Mouse (Mus musculus) MEL (cell line): ENCODE data around the gene Tec. TPM values are rescaled to one million over a fixed set of nuclear protein-coding genes. Genes with fewer than 3 reads are reported as not detected.

Experiments
- DNase-seq: peaks from one replicate; pipeline ENCODE4 v3.0.0; 2011; ENCODE audit warnings: low read depth, low spot score
- H3K27ac ChIP-seq: 2 replicates; pipeline ENCODE4 v1.5.1; 2012; ENCODE audit warnings: low read depth, mild to moderate bottlenecking, control low read depth, low read length, moderate library complexity; ENCODE audit not compliant: control insufficient read depth
- H3K27me3 ChIP-seq, 2 experiments: fragments of 150-350 bp in 1 of 2; sonication (generic) in 1 of 2; 2 replicates each; pipeline ENCODE4 v1.6.1; 2012; ENCODE audit warnings: low read length in 2 of 2, mild to moderate bottlenecking in 2 of 2, improper control_type of control experiment in 1 of 2, moderate library complexity in 1 of 2; ENCODE audit not compliant: insufficient read depth in 2 of 2, control insufficient read depth in 1 of 2
- H3K36me3 ChIP-seq, 2 experiments: 2 replicates each; pipeline ENCODE4 v1.6.1; 2012 to 2014; ENCODE audit warnings: low read length in 2 of 2, improper control_type of control experiment in 1 of 2, inconsistent platforms in 1 of 2, mild to moderate bottlenecking in 1 of 2; ENCODE audit not compliant: insufficient read depth in 2 of 2, control insufficient read depth in 1 of 2
- H3K4me1 ChIP-seq, 2 experiments: fragments of 150-350 bp in 1 of 2; sonication (generic) in 1 of 2; 2 replicates each; pipeline ENCODE4 v1.6.1; 2012; ENCODE audit warnings: low read length in 2 of 2, improper control_type of control experiment in 1 of 2, mild to moderate bottlenecking in 1 of 2; ENCODE audit not compliant: insufficient read depth in 2 of 2, control insufficient read depth in 1 of 2
- H3K4me3 ChIP-seq, 2 experiments: fragments of 150-350 bp in 1 of 2; sonication (generic) in 1 of 2; 2 replicates each; pipeline ENCODE4 v1.5.1; 2012; ENCODE audit warnings: low read depth in 2 of 2, low read length in 2 of 2, mild to moderate bottlenecking in 2 of 2, moderate library complexity in 2 of 2, control low read depth in 1 of 2, improper control_type of control experiment in 1 of 2; ENCODE audit not compliant: control insufficient read depth in 1 of 2, insufficient read depth in 1 of 2
- H3K79me2 ChIP-seq: 2 replicates; pipeline ENCODE4 v1.6.1; 2012; ENCODE audit warnings: mild to moderate bottlenecking, low read length, moderate library complexity; ENCODE audit not compliant: control insufficient read depth, poor library complexity, insufficient read depth
- H3K9ac ChIP-seq: 2 replicates; pipeline ENCODE4 v1.6.1; 2012; ENCODE audit warnings: low read depth, mild to moderate bottlenecking, control low read depth, low read length, moderate library complexity; ENCODE audit not compliant: control insufficient read depth, poor library complexity, severe bottlenecking
- H3K9me3 ChIP-seq: fragments of 150-350 bp; sonication (generic); replicated peaks from 2 replicates; pipeline ENCODE4 v1.6.1; 2012; ENCODE audit warnings: mild to moderate bottlenecking, low read length, improper control_type of control experiment, moderate library complexity; ENCODE audit not compliant: insufficient read depth
- BHLHE40 ChIP-seq: IDR thresholded peaks from 2 replicates; pipeline ENCODE4 v1.6.1; 2012; ENCODE audit warnings: low read depth, mild to moderate bottlenecking, inconsistent platforms, low read length, improper control_type of control experiment, borderline replicate concordance
- E2F4 ChIP-seq: IDR thresholded peaks from 2 replicates; pipeline ENCODE4 v1.6.1; 2011; ENCODE audit warnings: low read depth, low read length, improper control_type of control experiment, borderline replicate concordance
- EP300 ChIP-seq, 2 experiments: IDR thresholded peaks; 2 replicates each; pipeline ENCODE4 v1.6.1; 2011; ENCODE audit warnings: improper control_type of control experiment in 2 of 2, low read length in 2 of 2, low read depth in 1 of 2, mild to moderate bottlenecking in 1 of 2
- ETS1 ChIP-seq: IDR thresholded peaks from 2 replicates; pipeline ENCODE4 v1.6.1; 2012; ENCODE audit warnings: low read depth, mild to moderate bottlenecking, inconsistent platforms, low read length, improper control_type of control experiment, moderate library complexity
- GATA1 ChIP-seq: IDR thresholded peaks from 2 replicates; pipeline ENCODE4 v1.6.1; 2011; ENCODE audit warnings: low read depth, low read length, improper control_type of control experiment
- HCFC1 ChIP-seq: IDR thresholded peaks from 2 replicates; pipeline ENCODE4 v1.6.1; 2012; ENCODE audit warnings: low read depth, mild to moderate bottlenecking, inconsistent platforms, low read length, improper control_type of control experiment, moderate library complexity
- JUND ChIP-seq: IDR thresholded peaks from 2 replicates; pipeline ENCODE4 v1.6.1; 2011; ENCODE audit warnings: low read depth, mild to moderate bottlenecking, improper control_type of control experiment, low read length
- MAFK ChIP-seq: IDR thresholded peaks from 2 replicates; pipeline ENCODE4 v1.6.1; 2011; ENCODE audit warnings: low read depth, mild to moderate bottlenecking, low read length, improper control_type of control experiment, borderline replicate concordance
- MYC ChIP-seq: IDR thresholded peaks from 2 replicates; pipeline ENCODE4 v1.6.1; 2011; ENCODE audit warnings: low read depth, mild to moderate bottlenecking, low read length, improper control_type of control experiment, moderate library complexity
- NELFE ChIP-seq: IDR thresholded peaks from 2 replicates; pipeline ENCODE4 v1.6.1; 2011; ENCODE audit warnings: low read depth, low read length, improper control_type of control experiment
- POLR2AphosphoS2 ChIP-seq: IDR thresholded peaks from 2 replicates; pipeline ENCODE4 v1.6.1; 2011; ENCODE audit warnings: low read length, improper control_type of control experiment
- RAD21 ChIP-seq: IDR thresholded peaks from 2 replicates; pipeline ENCODE4 v1.6.1; 2011; ENCODE audit warnings: mild to moderate bottlenecking, low read depth, low read length, improper control_type of control experiment
- RCOR1 ChIP-seq: IDR thresholded peaks from 2 replicates; pipeline ENCODE4 v1.6.1; 2012; ENCODE audit warnings: low read depth, mild to moderate bottlenecking, inconsistent platforms, low read length, improper control_type of control experiment
- SIN3A ChIP-seq: IDR thresholded peaks from 2 replicates; pipeline ENCODE4 v1.6.1; 2012; ENCODE audit warnings: low read length, improper control_type of control experiment, inconsistent platforms
- SMC3 ChIP-seq: IDR thresholded peaks from 2 replicates; pipeline ENCODE4 v1.6.1; 2011; ENCODE audit warnings: low read depth, low read length, improper control_type of control experiment
- TCF12 ChIP-seq: IDR thresholded peaks from 2 replicates; pipeline ENCODE4 v1.6.1; 2014; ENCODE audit warnings: low read depth, mild to moderate bottlenecking, inconsistent platforms, low read length, improper control_type of control experiment, moderate library complexity
- UBTF ChIP-seq: IDR thresholded peaks from 2 replicates; pipeline ENCODE4 v1.6.1; 2012; ENCODE audit warnings: low read depth, mild to moderate bottlenecking, inconsistent platforms, low read length, improper control_type of control experiment, moderate library complexity, borderline replicate concordance; ENCODE audit not compliant: insufficient read depth
- ZMIZ1 ChIP-seq: IDR thresholded peaks from 2 replicates; pipeline ENCODE4 v1.6.1; 2012; ENCODE audit warnings: low read depth, mild to moderate bottlenecking, inconsistent platforms, low read length, improper control_type of control experiment, moderate library complexity
- ZNF384 ChIP-seq: IDR thresholded peaks from 2 replicates; pipeline ENCODE4 v1.6.1; 2012; ENCODE audit warnings: low read depth, mild to moderate bottlenecking, inconsistent platforms, low read length, improper control_type of control experiment
- polyA plus RNA-seq, 2 experiments: library from polyadenylated mRNA; stranded (reverse) in 1 of 2; unstranded in 1 of 2; fragments of >175 nt in 1 of 2; fragments of >200 nt in 1 of 2; gene quantifications; 2 replicates each; pipeline versions ENCODE4 v1.2.1 to v1.2.4; 2012; ENCODE audit warnings: low replicate concordance in 2 of 2, low read depth in 1 of 2; ENCODE audit not compliant: insufficient read length in 2 of 2, insufficient read depth in 1 of 2, missing spikeins in 1 of 2
- total RNA-seq: library from RNA; depleted of rRNA; stranded (reverse); fragments of 300-350 nt; gene quantifications from 2 replicates; pipeline ENCODE4 v1.2.3, GENCODE M21; 2012

The Tec gene
- total and polyA plus RNA-seq, 3 experiments: 44.8 to 61.1 TPM; not detected in 1

DNA sequence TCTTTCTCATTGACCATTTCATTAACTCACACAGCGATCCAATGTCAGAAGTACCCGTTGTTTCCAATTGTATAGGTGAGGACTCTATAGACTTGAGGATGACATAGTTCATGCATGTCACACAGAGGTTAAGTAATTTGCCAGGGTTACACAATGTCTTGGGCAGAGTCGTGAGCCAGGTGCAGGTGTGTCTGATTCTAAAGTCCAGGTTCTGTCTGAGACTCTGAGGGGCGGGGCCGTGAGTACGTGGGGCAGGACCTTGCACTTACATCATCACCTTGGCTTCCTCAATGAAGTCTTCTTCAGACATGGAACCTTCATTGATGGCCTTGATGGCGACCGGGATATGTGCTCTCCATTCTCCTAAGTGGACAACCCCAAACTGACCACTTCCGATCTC, 158.3 kb downstream of the Tec start:
- peaks cover 0 to 3% of the 10 kb centered on the region in 2 experiments; a peak in 1 of 4 replicates for H3K36me3 ChIP-seq
- TF ChIP-seq SMC3 (no peak), TCF12 (no peak), MAFK (no peak), E2F4 (no peak), HCFC1 (no peak), RAD21 (no peak), SIN3A (no peak), RCOR1 (no peak), EP300 (IDR thresholded peaks at IDR 0.05; ENCODE audit: low read depth in 1 of 2, low read length in 2 of 2) (no peak), ZNF384 (no peak), POLR2AphosphoS2 (no peak), UBTF (no peak), BHLHE40 (no peak), NELFE (no peak)
- H3K4me1 ChIP-seq: no peaks in the 10 kb centered on the region

DNA sequence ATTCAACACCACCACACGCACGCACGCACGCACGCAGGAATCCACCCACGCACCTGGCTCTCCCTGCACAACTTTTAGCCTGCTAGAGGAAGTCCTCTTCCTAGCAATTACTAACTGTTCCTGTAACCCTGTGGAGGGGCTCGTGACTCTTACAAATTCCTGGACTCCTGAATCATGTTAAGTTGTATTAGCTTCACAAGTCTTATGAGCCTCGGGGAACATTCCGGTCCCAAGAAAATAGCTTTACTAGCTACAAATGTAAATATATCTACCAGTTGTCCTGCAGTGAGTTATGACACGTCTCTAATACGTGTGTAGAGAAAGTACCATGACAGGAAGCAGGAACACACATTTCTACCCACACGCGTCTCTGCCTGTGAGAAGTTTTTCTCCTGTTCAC, 158.8 kb downstream of the Tec start:
- Histone ChIP-seq H3K4me1 (no peaks in the 10 kb centered on the region), H3K27ac (no peak overlapping the region), H3K9ac (no peak overlapping the region), H3K27me3 (no peaks in the 10 kb centered on the region), H3K9me3 (no peaks in the 10 kb centered on the region), H3K36me3 (peaks cover 0 to 3% of the 10 kb centered on the region in 2 experiments; a peak in 1 of 4 replicates), H3K4me3 (no peak overlapping the region), H3K79me2 (no peaks in the 10 kb centered on the region)
- DNase-seq: no peak
- TF ChIP-seq GATA1: no peak
- no peak for TF ChIP-seq JUND
- no peak for TF ChIP-seq MYC
- no peak for TF ChIP-seq ZMIZ1
- no peak for TF ChIP-seq RCOR1
- no peak for TF ChIP-seq ETS1
- TF ChIP-seq NELFE: no peak

More for the DNA sequence above, 158.3 kb downstream of the Tec start:
- no peak overlapping the region for H3K27ac ChIP-seq
- no peaks in the 10 kb centered on the region for H3K9me3 ChIP-seq
- no peaks in the 10 kb centered on the region for H3K79me2 ChIP-seq
- no peaks in the 10 kb centered on the region for H3K27me3 ChIP-seq
- DNase-seq: no peak
- no peak overlapping the region for H3K9ac ChIP-seq
- no peak overlapping the region for H3K4me3 ChIP-seq
